Mouse (Mus musculus) midbrain, embryonic 13.5 days (tissue): Measurements from ENCODE around the gene Scin. TPM values are rescaled to one million over a fixed set of nuclear protein-coding genes. Genes with fewer than 3 reads are reported as not detected.

ENCODE experiments used
- ATAC-seq: fragments of 200-750 bp; cut with Nextera tagmentation; 2 replicates; pipeline ENCODE4 v1.8.0; 2017; ENCODE audit warnings: mild to moderate bottlenecking, moderate TSS enrichment, moderate library complexity
- H3K27ac ChIP-seq: fragments of 300-500 bp; sonication (generic); 2 replicates; pipeline ENCODE4 v1.5.1; 2015; ENCODE audit warnings: inconsistent platforms, mild to moderate bottlenecking, moderate library complexity
- H3K27me3 ChIP-seq: fragments of 300-500 bp; sonication (generic); 2 replicates; pipeline ENCODE4 v1.6.1; 2015; ENCODE audit warnings: mild to moderate bottlenecking, inconsistent platforms
- H3K36me3 ChIP-seq: fragments of 300-500 bp; sonication (generic); 2 replicates; pipeline ENCODE4 v1.6.1; 2015; ENCODE audit warnings: mild to moderate bottlenecking, inconsistent platforms
- H3K4me1 ChIP-seq: fragments of 300-500 bp; sonication (generic); replicated peaks from 2 replicates; pipeline ENCODE4 v1.6.1; 2015; ENCODE audit warnings: inconsistent platforms
- H3K4me2 ChIP-seq: fragments of 300-500 bp; sonication (generic); replicated peaks from 2 replicates; pipeline ENCODE4 v1.6.1; 2015; ENCODE audit warnings: moderate library complexity, mild to moderate bottlenecking, inconsistent platforms
- H3K4me3 ChIP-seq: fragments of 300-500 bp; sonication (generic); replicated peaks from 2 replicates; pipeline ENCODE4 v1.5.1; 2015; ENCODE audit warnings: mild to moderate bottlenecking, inconsistent platforms
- H3K9ac ChIP-seq: fragments of 300-500 bp; sonication (generic); replicated peaks from 2 replicates; pipeline ENCODE4 v1.6.1; 2015; ENCODE audit warnings: mild to moderate bottlenecking, inconsistent platforms
- H3K9me3 ChIP-seq: fragments of 300-500 bp; sonication (generic); 2 replicates; pipeline ENCODE4 v1.6.1; 2016; ENCODE audit warnings: mild to moderate bottlenecking, inconsistent platforms
- WGBS: fragments of 180-500 bp; shearing (Covaris S2); methylation state at CpG from one replicate; pipeline ENCODE4 v1.1.7; 2015; 5-methylcytosine and 5-hydroxymethylcytosine counted together
- polyA plus RNA-seq: library from polyadenylated mRNA; unstranded; fragments of >200 nt; fragmentation: Nextera tagmentation; extraction: Ambion mirVana; gene quantifications from 2 replicates; pipeline ENCODE4 v1.2.1, GENCODE M21; 2015

The Scin gene
- polyA plus RNA-seq, 1 experiment from 2014 or later, result not detected

- Histone ChIP-seq H3K4me1 (no peaks in the 10 kb centered on the region), H3K9ac (no peak overlapping the region), H3K4me2 (no peak overlapping the region), H3K27ac (no peak overlapping the region), H3K36me3 (no peaks in the 10 kb centered on the region), H3K9me3 (no peaks in the 10 kb centered on the region), H3K4me3 (no peak overlapping the region), H3K27me3 (no peaks in the 10 kb centered on the region)
- ATAC-seq, result no peak
- 83% methylated on average over 5 of the region's 5 CpGs for WGBS
Observed at GRCm38 (mm10) chr12:40140706-40141105, 6.7 kb upstream of the Scin start.

- Histone ChIP-seq H3K9ac (no peak overlapping the region), H3K9me3 (no peaks in the 10 kb centered on the region), H3K27ac (no peak overlapping the region), H3K4me2 (no peak overlapping the region), H3K36me3 (no peaks in the 10 kb centered on the region), H3K4me3 (no peak overlapping the region), H3K27me3 (no peaks in the 10 kb centered on the region), H3K4me1 (no peaks in the 10 kb centered on the region)
- no peak for ATAC-seq
- 88% methylated on average over 8 of the region's 8 CpGs for WGBS
Observed at GRCm38 (mm10) chr12:40139484-40140245, 5.6 kb upstream of the Scin start.

- H3K9me3 ChIP-seq, result no peaks in the 10 kb centered on the region
- H3K4me1 ChIP-seq, result peaks cover 16% of the 10 kb centered on the region
- H3K36me3 ChIP-seq, result no peaks in the 10 kb centered on the region
- no peak overlapping the region for H3K27ac ChIP-seq
- H3K4me2 ChIP-seq, result peak overlapping the region; percentile 85
- H3K9ac ChIP-seq, result no peak overlapping the region
- H3K27me3 ChIP-seq, result peaks cover 32% of the 10 kb centered on the region
- no peak for ATAC-seq
- WGBS, result 50% methylated on average over 11 of the region's 11 CpGs
- H3K4me3 ChIP-seq, result peak overlapping the region; percentile 46
Observed at GRCm38 (mm10) chr12:40134529-40134928, 501 bp upstream of the Scin start.

- Histone ChIP-seq H3K9me3 (no peaks in the 10 kb centered on the region), H3K4me2 (peak overlapping the region; percentile 85), H3K4me1 (peaks cover 16% of the 10 kb centered on the region), H3K27me3 (peaks cover 32% of the 10 kb centered on the region), H3K4me3 (peak overlapping the region; percentile 46), H3K27ac (no peak overlapping the region), H3K36me3 (no peaks in the 10 kb centered on the region), H3K9ac (no peak overlapping the region; the same call in 1 of the 2 replicates)
- no peak for ATAC-seq
- WGBS, result 16% methylated on average over 10 of the region's 10 CpGs
Observed at GRCm38 (mm10) chr12:40133194-40133572, 845 bp downstream of the Scin start.

- Histone ChIP-seq H3K4me3 (no peak overlapping the region), H3K27ac (no peak overlapping the region), H3K36me3 (no peaks in the 10 kb centered on the region), H3K4me2 (no peak overlapping the region), H3K9ac (no peak overlapping the region), H3K4me1 (no peaks in the 10 kb centered on the region), H3K27me3 (no peaks in the 10 kb centered on the region), H3K9me3 (no peaks in the 10 kb centered on the region)
- 79% methylated on average over 2 of the region's 2 CpGs for WGBS
- ATAC-seq, result no peak
Observed at GRCm38 (mm10) chr12:40118872-40119271, 15.2 kb downstream of the Scin start.

GRCm38 (mm10) chr12:40117045-40117444, 17.0 kb downstream of the Scin start:
- H3K9ac ChIP-seq, result no peak overlapping the region
- no peak overlapping the region for H3K4me2 ChIP-seq
- H3K27ac ChIP-seq, result no peak overlapping the region
- 93% methylated on average over 6 of the region's 6 CpGs for WGBS
- H3K27me3 ChIP-seq, result no peaks in the 10 kb centered on the region
- no peaks in the 10 kb centered on the region for H3K36me3 ChIP-seq
- no peak overlapping the region for H3K4me3 ChIP-seq
- H3K4me1 ChIP-seq, result no peaks in the 10 kb centered on the region
- H3K9me3 ChIP-seq, result no peaks in the 10 kb centered on the region
- ATAC-seq, result no peak

GRCm38 (mm10) chr12:40116214-40116613, 17.8 kb downstream of the Scin start:
- 90% methylated on average over 5 of the region's 5 CpGs for WGBS
- no peak for ATAC-seq
- Histone ChIP-seq H3K4me3 (no peak overlapping the region), H3K27ac (no peak overlapping the region), H3K9me3 (no peaks in the 10 kb centered on the region), H3K4me1 (no peaks in the 10 kb centered on the region), H3K36me3 (no peaks in the 10 kb centered on the region), H3K4me2 (no peak overlapping the region), H3K27me3 (no peaks in the 10 kb centered on the region), H3K9ac (no peak overlapping the region)

GRCm38 (mm10) chr12:40114883-40115282, 19.1 kb downstream of the Scin start:
- Histone ChIP-seq H3K36me3 (no peaks in the 10 kb centered on the region), H3K4me3 (no peak overlapping the region), H3K27ac (no peak overlapping the region), H3K27me3 (no peaks in the 10 kb centered on the region), H3K4me1 (no peaks in the 10 kb centered on the region), H3K9me3 (no peaks in the 10 kb centered on the region), H3K4me2 (no peak overlapping the region), H3K9ac (no peak overlapping the region)
- WGBS, result 92% methylated on average over 4 of the region's 4 CpGs
- no peak for ATAC-seq

GRCm38 (mm10) chr12:40114020-40114419, 20.0 kb downstream of the Scin start:
- no peak overlapping the region for H3K9ac ChIP-seq
- H3K27ac ChIP-seq, result no peak overlapping the region
- WGBS, result 86% methylated on average over 3 of the region's 3 CpGs
- no peaks in the 10 kb centered on the region for H3K36me3 ChIP-seq
- no peak overlapping the region for H3K4me2 ChIP-seq
- no peaks in the 10 kb centered on the region for H3K9me3 ChIP-seq
- H3K4me1 ChIP-seq, result no peaks in the 10 kb centered on the region
- H3K27me3 ChIP-seq, result no peaks in the 10 kb centered on the region
- no peak for ATAC-seq
- H3K4me3 ChIP-seq, result no peak overlapping the region

GRCm38 (mm10) chr12:40113605-40114004, 20.4 kb downstream of the Scin start:
- no peak for ATAC-seq
- Histone ChIP-seq H3K27me3 (no peaks in the 10 kb centered on the region), H3K4me1 (no peaks in the 10 kb centered on the region), H3K27ac (no peak overlapping the region), H3K9me3 (no peaks in the 10 kb centered on the region), H3K4me3 (no peak overlapping the region), H3K4me2 (no peak overlapping the region), H3K9ac (no peak overlapping the region), H3K36me3 (no peaks in the 10 kb centered on the region)
- 83% methylated on average over 2 of the region's 2 CpGs for WGBS

- Histone ChIP-seq H3K9me3 (no peaks in the 10 kb centered on the region), H3K36me3 (no peaks in the 10 kb centered on the region), H3K9ac (no peak overlapping the region), H3K4me2 (no peak overlapping the region), H3K27me3 (no peaks in the 10 kb centered on the region), H3K27ac (no peak overlapping the region), H3K4me1 (no peaks in the 10 kb centered on the region), H3K4me3 (no peak overlapping the region)
- WGBS, result 88% methylated on average over 1 of the region's 1 CpGs
- ATAC-seq, result no peak
Observed at GRCm38 (mm10) chr12:40109227-40109626, 24.8 kb downstream of the Scin start.

GRCm38 (mm10) chr12:40108143-40108542, 25.9 kb downstream of the Scin start:
- H3K9ac ChIP-seq, result no peak overlapping the region
- WGBS, result 80% methylated on average over 2 of the region's 2 CpGs

GRCm38 (mm10) chr12:40106874-40107273, 27.2 kb downstream of the Scin start:
- H3K9ac ChIP-seq, result no peak overlapping the region

More at GRCm38 (mm10) chr12:40108143-40108542, 25.9 kb downstream of the Scin start:
- Histone ChIP-seq H3K4me3 (no peak overlapping the region), H3K27ac (no peak overlapping the region), H3K9me3 (no peaks in the 10 kb centered on the region), H3K4me1 (no peaks in the 10 kb centered on the region), H3K36me3 (no peaks in the 10 kb centered on the region), H3K27me3 (no peaks in the 10 kb centered on the region), H3K4me2 (no peak overlapping the region)
- ATAC-seq, result no peak

More at GRCm38 (mm10) chr12:40106874-40107273, 27.2 kb downstream of the Scin start:
- H3K4me2 ChIP-seq, result no peak overlapping the region
- WGBS, result 77% methylated on average over 5 of the region's 5 CpGs
- H3K36me3 ChIP-seq, result no peaks in the 10 kb centered on the region
- no peak overlapping the region for H3K27ac ChIP-seq
- no peaks in the 10 kb centered on the region for H3K27me3 ChIP-seq
- no peaks in the 10 kb centered on the region for H3K9me3 ChIP-seq
- no peak for ATAC-seq
- H3K4me1 ChIP-seq, result no peaks in the 10 kb centered on the region
- H3K4me3 ChIP-seq, result no peak overlapping the region
